Mouse (Mus musculus) testis, adult 2 months (tissue): Measurements from ENCODE around the gene Slf2.

ENCODE experiments used
- CTCF ChIP-seq: fragments of 200-500 bp; IDR thresholded peaks from 2 replicates; pipeline ENCODE4 v1.5.1; 2012; ENCODE audit warnings: low read depth, mild to moderate bottlenecking, inconsistent platforms, low read length, moderate library complexity; ENCODE audit not compliant: control insufficient read depth, insufficient read depth, insufficient replicate concordance
- POLR2A ChIP-seq: fragments of 200-500 bp; IDR thresholded peaks from 2 replicates; pipeline ENCODE4 v1.6.1; 2012; ENCODE audit warnings: low read depth, mild to moderate bottlenecking, inconsistent platforms, low read length, moderate library complexity; ENCODE audit not compliant: control insufficient read depth

DNA sequence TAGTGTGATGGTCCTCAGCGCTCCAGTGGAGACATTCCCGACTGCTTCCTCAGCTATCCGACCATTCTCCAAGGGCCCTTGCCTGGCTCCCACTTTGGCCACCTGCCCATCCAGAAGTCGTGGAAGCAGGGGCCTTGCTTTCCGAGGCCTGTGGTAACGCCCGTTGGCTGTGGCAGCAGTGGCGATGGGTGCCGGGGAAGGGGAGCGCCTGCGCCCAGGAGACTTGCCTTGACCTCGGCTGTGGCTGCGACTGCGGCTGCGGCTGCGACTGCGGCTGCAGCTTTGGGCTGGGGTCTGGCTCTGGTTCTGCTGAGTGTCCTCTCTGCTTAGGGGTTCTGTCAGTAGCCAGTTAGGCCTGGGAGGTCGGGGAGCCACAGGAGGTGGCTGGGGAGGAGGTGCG, 97.8 kb downstream of the Slf2 start:
- TF ChIP-seq CTCF (no peak), POLR2A (no peak)
